In genomic region chr3:88235216-88235615, GRCm38 (mm10) we compare ENCODE assay signal across 9 mouse cellular contexts. TPM values are rescaled to one million over a fixed set of nuclear protein-coding genes. Genes with fewer than 3 reads are reported as not detected.
DNase-seq lines count a peak whose midpoint lies in the region; ATAC-seq and TF ChIP-seq lines count a peak whose summit lies in the region.
"Had no signal": no experiment of that assay in that cellular context is flagged by ENCODE, and none has a peak within 500 bp of the region (broad histone marks: within the 10 kb centered on the region; RNA-seq: fewer than 3 reads in every experiment).

No protein-coding gene starts in this region.

- WGBS in intestine, postnatal 0 days: 10% methylated on average over 3 of the region's 3 CpGs
- 9% methylated on average over 3 of the region's 3 CpGs for WGBS in intestine, embryonic 16.5 days

- no peaks in the 10 kb centered on the region for H3K36me3 ChIP-seq in intestine, postnatal 0 days (ENCODE audit: control insufficient read depth, insufficient read depth)
- H3K36me3 ChIP-seq in intestine, embryonic 16.5 days (ENCODE audit: control insufficient read depth, insufficient read depth, low read length): no peaks in the 10 kb centered on the region

- H3K9me3 ChIP-seq in intestine, postnatal 0 days (ENCODE audit: control insufficient read depth): no peaks in the 10 kb centered on the region
- no peaks in the 10 kb centered on the region for H3K9me3 ChIP-seq in intestine, embryonic 16.5 days (ENCODE audit: control insufficient read depth, low read length)

- DNase-seq in A20 (ENCODE audit: low read depth, low spot score): peak; percentile 70
- peak; percentile 64 to 67 for DNase-seq in cerebellum, adult 18-20 months
- DNase-seq in left cerebral cortex, postnatal 14 days (ENCODE audit: low spot score in 2 of 2): no peak
- DNase-seq in right cerebral cortex, adult 18-20 months: no peak
- no peak for DNase-seq in kidney, postnatal 25 days

- no peak overlapping the region for H3K4me2 ChIP-seq in intestine, postnatal 0 days (replicated peaks; ENCODE audit: low read depth)
- H3K4me2 ChIP-seq in intestine, embryonic 16.5 days (ENCODE audit: low read depth, low read length): no peak overlapping the region

- H3K27me3 ChIP-seq in intestine, postnatal 0 days (replicated peaks; ENCODE audit: control insufficient read depth, insufficient read depth, low read length): peaks cover 32% of the 10 kb centered on the region
- H3K27me3 ChIP-seq in intestine, embryonic 16.5 days (replicated peaks; ENCODE audit: control insufficient read depth, insufficient read depth, low read length): peaks cover 43% of the 10 kb centered on the region

- peak; percentile 63 for TF ChIP-seq CTCF in intestine, postnatal 0 days (IDR thresholded peaks at IDR 0.05; ENCODE audit: low read depth)

- no peak overlapping the region for H3K4me3 ChIP-seq in intestine, postnatal 0 days (ENCODE audit: low read depth, low read length)
- H3K4me3 ChIP-seq in intestine, embryonic 16.5 days (ENCODE audit: low read length): no peak overlapping the region

- H3K27ac ChIP-seq in intestine, postnatal 0 days (ENCODE audit: low read depth, low read length): no peak overlapping the region
- no peak overlapping the region for H3K27ac ChIP-seq in intestine, embryonic 16.5 days (ENCODE audit: low read length)

- ATAC-seq in intestine, postnatal 0 days: no peak
- ATAC-seq in intestine, embryonic 16.5 days: no peak
- ATAC-seq in megakaryocyte progenitor cell, adult 5-6 weeks (replicated peaks; ENCODE audit: poor library complexity): peak; percentile 49; the same call in 1 of the 2 replicates

- intact Hi-C loops in left cerebral cortex, postnatal 14 days (cut with DNase I): no loop called here

- no peak overlapping the region for H3K9ac ChIP-seq in intestine, postnatal 0 days (ENCODE audit: low read depth, low read length)
- no peak overlapping the region for H3K9ac ChIP-seq in intestine, embryonic 16.5 days (ENCODE audit: low read depth, low read length)

- no peaks in the 10 kb centered on the region for H3K4me1 ChIP-seq in intestine, postnatal 0 days (replicated peaks; ENCODE audit: control insufficient read depth, insufficient read depth, low read length)
- no peaks in the 10 kb centered on the region for H3K4me1 ChIP-seq in intestine, embryonic 16.5 days (ENCODE audit: control insufficient read depth, insufficient read depth, low read length)

RNA-seq across cellular contexts. Expression of gene Rhbg, which starts 19.3 kb away (rescaled TPM):
- polyA plus RNA-seq in intestine, postnatal 0 days (2015; fragmentation: Nextera tagmentation; extraction: Ambion mirVana): 0.60 and 0.65 TPM in 2 replicates
- 0.69 and 1.3 TPM in 2 replicates for polyA plus RNA-seq in intestine, embryonic 16.5 days (2015; fragmentation: Nextera tagmentation; extraction: Ambion mirVana)
- total RNA-seq in megakaryocyte progenitor cell, adult 5-6 weeks (2015): not detected in 2 replicates
- 0.14 TPM in 1 of 2 replicates, not detected in the other for total RNA-seq in megakaryocyte progenitor cell, adult 5-6 weeks (2017)
- total RNA-seq in left cerebral cortex, postnatal 14 days (2021): under 1 TPM in 1 of 2 experiments, not detected in 1; 0.18 TPM
- total RNA-seq: layer of hippocampus, postnatal 25 days had no signal

RNA-seq across cellular contexts. Expression of gene Gm38392, which starts 51.8 kb away (rescaled TPM):
- 0.13 and 0.18 TPM in 2 replicates for polyA plus RNA-seq in intestine, postnatal 0 days (2015; fragmentation: Nextera tagmentation; extraction: Ambion mirVana)
- 0.81 TPM in 1 of 2 replicates, not detected in the other for polyA plus RNA-seq in intestine, embryonic 16.5 days (2015; fragmentation: Nextera tagmentation; extraction: Ambion mirVana)
- 0.10 TPM in 1 of 2 replicates, not detected in the other for total RNA-seq in megakaryocyte progenitor cell, adult 5-6 weeks (2015)
- total RNA-seq in megakaryocyte progenitor cell, adult 5-6 weeks (2017): not detected in 2 replicates
- total RNA-seq in left cerebral cortex, postnatal 14 days (2021): under 1 TPM in 1 of 2 experiments, not detected in 1; 0.49 TPM
- total RNA-seq: layer of hippocampus, postnatal 25 days had no signal

Comparison
In these comparisons a context has a peak if more than half of its experiments do, and no peak if none do; other contexts are left out.
1. DNase-seq: peak in A20 (single experiment) and cerebellum, adult 18-20 months (2 of 2); none in left cerebral cortex, postnatal 14 days (0 of 2), right cerebral cortex, adult 18-20 months (single experiment) and kidney, postnatal 25 days (0 of 2).